Mouse (Mus musculus): ENCODE results near the gene Foxj3.

DNA sequence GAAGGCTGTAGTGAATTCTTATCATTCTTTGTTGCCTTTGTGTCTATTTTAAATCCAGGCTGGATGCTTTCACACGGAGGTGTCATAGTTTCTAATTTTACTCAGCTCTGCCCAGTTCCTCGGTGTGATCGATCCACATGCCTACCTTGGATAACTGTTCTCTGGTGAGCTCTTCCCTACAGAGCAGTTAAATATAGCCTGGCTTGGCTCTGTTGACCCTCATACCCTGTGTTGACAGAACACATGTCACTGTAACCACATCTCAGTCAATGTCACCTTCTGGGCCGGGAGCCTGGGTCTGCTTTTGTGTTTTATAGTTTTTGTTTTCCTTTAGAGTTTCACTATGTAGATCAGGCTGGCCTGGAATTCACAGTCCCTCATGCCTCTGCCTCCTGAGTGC is 125.3 kb downstream of the Foxj3 start:
- TF ChIP-seq POLR2A (IDR thresholded peaks at IDR 0.05; ENCODE audit: low read depth, low read length) (no peak), CTCF (IDR thresholded peaks at IDR 0.05; ENCODE audit: extremely low read depth, insufficient read depth, insufficient read length, insufficient replicate concordance) (no peak)

Measured in spleen, adult 2 months (tissue).